Mouse (Mus musculus) kidney, adult 18-20 months (tissue): Measurements from ENCODE around the gene Gm21149.
"Not testable (repeated sequence)": the region's sequence is repeated elsewhere in the genome, so short reads cannot be mapped to it uniquely, and the experiment has no call there.

Experiments
- DNase-seq: peaks from one replicate; pipeline ENCODE4 v3.0.0; 2021

Gm21149 gene

GRCm38 (mm10) chr5:15457865-15458571 is 18.3 kb downstream of the Gm21149 start:
- not testable (repeated sequence) for DNase-seq
